Mouse (Mus musculus) brain, embryonic 14.5 days (tissue): ENCODE data around the gene Efs.

Experiments used
- CTCF ChIP-seq: fragments of 200-500 bp; IDR thresholded peaks from 2 replicates; pipeline ENCODE4 v1.5.1; 2012; ENCODE audit warnings: inconsistent platforms, mild to moderate bottlenecking, moderate library complexity, borderline replicate concordance; ENCODE audit not compliant: insufficient read depth, insufficient read length; ENCODE audit errors: extremely low read depth
- POLR2A ChIP-seq: fragments of 200-500 bp; IDR thresholded peaks from 2 replicates; pipeline ENCODE4 v1.6.1; 2012; ENCODE audit warnings: mild to moderate bottlenecking, inconsistent platforms, borderline replicate concordance; ENCODE audit not compliant: poor library complexity, insufficient read depth, insufficient read length, severe bottlenecking; ENCODE audit errors: extremely low read depth

DNA sequence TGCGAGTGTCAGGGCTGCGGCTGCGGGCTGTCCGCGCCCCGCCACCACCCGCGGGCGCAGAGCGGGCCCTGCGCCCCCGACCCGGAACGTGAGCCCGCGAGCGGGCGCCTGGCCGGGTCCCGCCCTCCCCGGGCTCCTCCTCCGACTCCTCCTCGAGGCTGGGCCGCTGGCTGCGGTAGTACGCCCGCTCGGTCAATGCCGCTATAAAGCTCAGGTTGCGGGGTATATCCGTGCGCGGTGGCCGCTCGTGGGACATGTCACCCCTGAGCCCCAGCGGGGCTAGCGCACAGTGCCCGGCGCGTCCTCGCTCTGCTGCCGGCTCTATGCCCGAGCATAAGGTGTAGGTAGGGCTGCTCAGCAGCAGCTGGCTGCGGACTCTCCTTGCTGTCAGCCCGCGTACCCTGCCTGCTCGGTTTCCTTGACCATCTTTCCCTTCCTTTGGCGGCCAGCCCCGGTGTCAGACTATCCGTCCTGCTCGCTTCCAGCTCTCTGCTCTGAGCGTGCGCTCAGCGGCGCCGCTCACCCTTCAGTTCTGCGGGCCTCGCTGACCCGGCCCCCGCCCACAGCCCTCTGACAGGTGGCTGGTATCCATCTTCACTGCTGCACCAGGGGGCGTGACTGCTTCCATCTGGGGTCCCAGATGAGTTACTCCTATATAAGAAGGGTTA lies 48.7 kb downstream of the Efs start, which contains the start of gene Ppp1r3e:
- TF ChIP-seq CTCF (no peak), POLR2A (peak; percentile 4; the same call in 1 of the 2 replicates)
